Mouse (Mus musculus): ENCODE measurements around the gene Etl4.
A peak's percentile ranks its signal among the peaks of the same experiment; 100 is the strongest.

Etl4 gene

GRCm38 (mm10) chr2:19909171-19909899 lies at the start of gene Etl4:
Gene Etl4, plus strand, starts transcription at chr2:19909780.
- peak in 1 of 2 experiments; percentile 2 for DNase-seq (ENCODE audit: low spot score in 2 of 2)

- no peak for DNase-seq (ENCODE audit: low spot score in 2 of 2)
These were observed 40.4 kb upstream of the Etl4 start for GRCm38 (mm10) chr2:19869167-19869566.

DNA sequence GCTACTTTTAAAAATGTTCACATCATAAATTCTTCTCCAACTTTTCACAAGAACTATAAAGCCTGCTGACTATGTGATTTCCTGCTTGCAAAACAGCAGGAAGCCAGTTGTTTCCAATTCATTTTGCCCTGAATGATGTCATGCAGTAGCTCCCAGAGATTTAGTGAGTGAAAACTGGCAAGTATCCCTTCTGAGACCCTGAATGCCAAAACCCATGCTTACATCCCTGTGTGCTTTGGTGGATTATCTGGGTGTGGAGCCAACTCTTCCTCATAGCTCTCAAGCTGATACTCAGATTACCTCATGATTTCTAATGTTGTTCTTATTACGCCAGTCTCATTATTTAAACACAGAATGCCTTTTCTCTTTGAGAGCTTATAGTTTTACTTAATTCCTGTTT lies 37.7 kb upstream of the Etl4 start:
- no peak for DNase-seq (ENCODE audit: low spot score in 2 of 2)

GRCm38 (mm10) chr2:19890875-19891274 lies 18.7 kb upstream of the Etl4 start:
- no peak for DNase-seq (ENCODE audit: low spot score in 2 of 2)

DNA sequence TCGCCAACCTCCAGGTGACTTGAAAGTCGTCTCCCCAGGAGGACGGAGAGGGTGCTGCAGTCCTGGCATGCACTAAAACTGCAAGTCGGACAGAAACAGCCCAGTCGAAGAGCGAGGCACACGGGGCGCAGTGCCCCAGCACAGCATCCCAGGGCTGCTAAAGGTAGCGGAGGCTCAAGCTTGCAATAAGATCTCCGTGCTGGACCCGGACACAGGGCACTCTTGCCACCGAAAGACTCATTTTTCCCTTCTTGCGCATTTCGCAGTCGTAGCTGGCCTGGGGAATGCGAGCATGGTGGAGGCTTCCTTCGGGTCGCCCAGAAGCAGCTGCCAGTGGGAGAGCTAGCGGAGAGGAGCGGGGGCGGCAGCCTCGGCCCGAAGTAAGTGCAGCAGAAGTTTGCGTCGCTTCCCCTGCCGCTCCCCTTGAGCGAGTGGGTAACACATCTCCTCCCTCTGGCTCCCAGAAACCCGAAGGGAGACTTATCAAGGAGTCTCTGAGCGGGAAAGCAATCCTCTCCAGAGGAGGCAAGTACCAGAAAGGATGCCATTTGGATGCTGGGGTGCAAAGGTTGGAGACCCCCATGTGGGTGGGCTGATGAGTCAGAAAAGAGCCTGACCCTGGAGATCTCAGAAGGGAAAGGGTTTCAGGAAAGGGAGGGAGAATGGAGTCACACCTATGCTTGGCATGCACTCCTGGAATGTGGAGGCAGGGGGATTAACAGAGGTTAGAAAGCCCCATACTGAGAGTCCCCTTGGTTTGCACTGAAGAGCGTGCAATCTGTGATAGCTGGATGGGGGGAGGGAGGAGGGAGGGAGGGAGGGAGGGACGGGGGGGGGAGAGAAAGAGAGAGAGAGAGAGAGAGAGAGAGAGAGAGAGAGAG lies 560 bp downstream of the Etl4 start:
- DNase-seq (ENCODE audit: low spot score in 2 of 2) = no peak

DNA sequence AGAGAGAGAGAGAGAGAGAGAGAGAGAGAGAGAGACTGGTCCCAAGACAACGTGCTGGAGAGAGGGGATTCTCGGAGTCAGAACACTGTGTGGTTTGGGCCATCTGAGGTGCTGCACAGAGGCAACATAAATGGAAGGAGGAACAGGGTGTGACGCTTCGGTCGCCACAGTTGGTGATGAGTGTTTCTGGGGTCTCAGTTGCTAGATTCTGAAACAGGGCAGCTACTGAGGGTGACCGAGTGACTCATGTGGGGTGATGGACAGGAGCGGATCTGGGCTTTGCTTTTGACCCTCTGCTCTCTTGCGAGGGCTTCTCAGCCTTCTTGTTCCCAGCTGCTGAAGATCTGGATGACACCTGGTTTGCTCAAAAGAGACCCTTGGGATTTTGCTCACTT lies 1.2 kb downstream of the Etl4 start:
- no peak for DNase-seq (ENCODE audit: low spot score in 2 of 2)

- peak; percentile 3 to 23 for DNase-seq (ENCODE audit: low spot score in 2 of 2)
These were observed 9.6 kb downstream of the Etl4 start for GRCm38 (mm10) chr2:19919190-19919589.

DNA sequence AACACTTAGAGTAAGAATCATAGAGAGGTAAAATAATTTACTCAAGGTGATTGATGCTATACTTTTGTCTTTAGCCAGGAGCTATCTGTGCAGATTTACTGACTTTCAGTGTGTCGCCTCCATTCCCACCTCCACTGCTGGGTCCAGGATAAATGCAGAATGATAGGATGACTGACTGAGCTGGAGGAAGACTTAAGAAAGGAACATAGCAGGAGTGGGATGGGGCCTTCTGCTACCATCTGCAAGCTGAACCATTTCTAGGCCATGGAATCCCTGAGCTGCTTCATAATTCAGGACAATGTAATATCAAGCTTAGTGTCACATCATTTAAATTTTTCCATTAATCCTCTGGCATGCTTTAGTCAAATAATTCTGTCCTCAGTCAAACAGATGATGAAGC lies 20.4 kb downstream of the Etl4 start:
- no peak for DNase-seq (ENCODE audit: low spot score in 2 of 2)

DNA sequence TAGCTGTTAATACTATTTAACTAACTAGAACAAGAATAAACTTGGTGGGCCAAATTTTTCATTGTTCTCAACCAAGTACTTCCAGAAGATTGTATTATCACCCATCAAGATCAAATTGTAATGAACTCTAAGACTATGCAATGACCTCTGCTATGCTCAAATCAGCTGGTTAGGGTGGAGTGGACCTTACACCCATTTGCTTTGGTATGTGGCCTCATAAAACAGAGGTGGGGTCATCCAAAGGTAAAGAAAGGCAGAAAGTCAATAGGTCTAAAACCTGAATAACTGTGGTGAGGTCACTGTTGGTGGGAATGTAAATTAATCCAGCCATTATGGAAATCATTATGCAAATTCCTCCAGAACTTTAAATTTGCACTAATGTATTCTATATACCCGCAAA lies 24.3 kb downstream of the Etl4 start:
- DNase-seq (ENCODE audit: low spot score in 2 of 2) = no peak

DNA sequence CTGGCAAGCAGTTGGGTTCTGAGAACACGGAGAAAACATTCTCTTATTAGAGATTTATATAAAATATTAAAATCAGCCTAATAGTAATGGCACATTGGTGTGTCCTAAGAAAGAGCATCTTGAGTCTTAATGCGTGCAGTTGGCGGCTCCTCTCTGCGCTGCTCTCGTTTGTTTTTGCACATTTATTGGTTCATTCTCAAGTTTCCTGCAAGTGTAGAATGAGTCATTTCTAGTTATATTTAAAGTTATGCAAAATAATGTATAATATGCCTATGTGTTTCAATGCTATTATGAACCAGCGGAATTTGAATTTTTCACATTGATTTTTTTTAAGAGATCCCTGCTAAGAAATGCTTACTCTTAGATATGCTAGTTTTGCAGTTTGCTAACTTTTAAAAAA lies 35.6 kb downstream of the Etl4 start:
- no peak for DNase-seq (ENCODE audit: low spot score in 2 of 2)

DNA sequence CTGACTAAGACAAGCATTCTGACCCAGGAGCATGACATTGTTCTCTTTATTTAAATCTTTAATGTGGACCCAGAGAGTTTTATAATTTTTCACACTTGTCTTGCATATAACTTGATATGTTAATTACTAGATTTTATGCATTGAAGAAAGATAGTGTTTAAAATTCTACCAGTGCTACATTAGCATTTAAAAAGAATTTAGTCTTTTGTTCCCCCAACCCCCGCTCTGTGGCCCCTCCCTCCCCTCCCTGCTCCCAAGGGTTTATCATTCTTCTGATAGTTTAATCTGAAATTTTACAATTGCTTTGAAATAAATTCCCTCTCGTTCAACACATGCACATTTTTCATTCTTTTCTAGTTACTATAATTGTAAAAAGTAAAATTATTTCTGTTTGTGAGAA lies 43.4 kb downstream of the Etl4 start:
- no peak for DNase-seq (ENCODE audit: low spot score in 2 of 2)

DNA sequence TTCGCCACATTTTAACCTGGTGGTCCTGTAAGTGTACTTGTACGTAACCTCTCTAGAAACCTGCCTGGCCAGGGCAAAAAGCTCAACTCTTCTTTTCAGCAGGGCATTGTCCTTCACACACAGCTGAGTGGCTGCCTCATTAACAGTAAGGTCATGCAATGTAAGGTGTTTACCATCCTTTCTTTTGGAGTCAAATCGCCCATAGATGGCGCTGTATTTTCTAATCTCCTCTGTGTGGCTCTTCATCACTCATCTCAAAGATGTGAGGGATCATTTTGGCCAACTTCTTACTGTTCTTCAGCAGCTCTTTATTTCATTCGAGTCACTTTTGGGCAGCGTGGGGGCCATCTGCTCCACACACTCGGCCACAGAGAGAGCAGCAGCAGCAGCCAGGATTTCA lies 56.9 kb downstream of the Etl4 start:
- no peak for DNase-seq (ENCODE audit: low spot score in 2 of 2)

- no peak for DNase-seq (ENCODE audit: low spot score in 2 of 2)
These were observed 128.1 kb downstream of the Etl4 start for GRCm38 (mm10) chr2:20037671-20038070.

DNA sequence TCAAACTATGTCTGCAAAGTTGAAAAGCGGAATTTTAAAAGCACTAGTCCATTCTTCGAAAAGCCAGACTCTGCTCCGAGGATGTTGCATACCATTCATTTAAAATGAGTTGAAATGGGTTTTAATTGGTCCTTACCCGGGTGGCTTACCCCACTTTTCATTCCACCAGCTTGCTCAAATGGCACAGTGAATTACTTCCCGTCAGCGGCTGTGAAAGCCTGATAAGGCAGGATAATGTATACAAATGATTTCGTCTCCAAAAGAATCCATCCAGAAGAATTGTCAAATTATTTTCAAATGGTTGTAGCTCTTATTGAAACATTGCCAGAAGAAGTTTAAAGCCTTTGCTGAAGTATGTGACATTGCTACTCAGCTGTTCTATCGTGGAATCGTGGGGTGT lies 162.8 kb downstream of the Etl4 start:
- DNase-seq (ENCODE audit: low spot score in 2 of 2) = no peak

DNA sequence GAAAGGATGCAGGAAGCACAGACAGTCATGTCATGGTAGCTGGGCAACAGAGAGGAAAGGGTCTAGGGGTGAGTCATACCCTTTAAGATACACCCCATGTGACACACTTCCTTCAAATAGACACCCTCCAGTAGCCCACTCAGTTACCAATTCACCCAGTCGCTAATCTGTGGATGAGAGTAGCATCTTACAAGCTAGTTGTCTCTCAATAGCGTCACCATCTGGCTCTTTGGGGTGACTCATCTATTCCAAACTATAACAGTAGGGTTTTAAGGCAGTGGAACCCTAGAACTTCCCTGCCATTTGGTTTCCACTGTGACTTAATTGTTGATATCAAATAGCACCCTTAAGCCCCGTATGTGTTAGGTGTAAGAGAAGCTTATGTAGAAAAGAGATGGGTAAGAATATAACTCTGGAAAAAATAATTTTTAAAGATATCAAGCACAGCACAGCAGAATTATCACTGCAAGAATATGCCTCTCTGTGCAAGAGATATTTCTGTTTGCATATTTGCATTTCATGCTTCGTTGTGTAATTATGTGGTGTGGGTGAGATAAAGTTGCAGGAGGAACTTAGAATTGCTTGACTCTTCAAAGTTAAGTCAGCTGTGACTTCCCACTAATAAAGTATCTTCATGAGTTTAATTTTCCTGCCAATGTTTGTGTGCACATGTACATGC lies 166.7 kb downstream of the Etl4 start:
- no peak for DNase-seq (ENCODE audit: low spot score in 2 of 2)

GRCm38 (mm10) chr2:20084781-20085180 lies 175.2 kb downstream of the Etl4 start:
- no peak for DNase-seq (ENCODE audit: low spot score in 2 of 2)

GRCm38 (mm10) chr2:20105456-20105855 lies 195.9 kb downstream of the Etl4 start:
- no peak for DNase-seq (ENCODE audit: low spot score in 2 of 2)

GRCm38 (mm10) chr2:20111703-20112102 lies 202.1 kb downstream of the Etl4 start:
- no peak for DNase-seq (ENCODE audit: low spot score in 2 of 2)

DNA sequence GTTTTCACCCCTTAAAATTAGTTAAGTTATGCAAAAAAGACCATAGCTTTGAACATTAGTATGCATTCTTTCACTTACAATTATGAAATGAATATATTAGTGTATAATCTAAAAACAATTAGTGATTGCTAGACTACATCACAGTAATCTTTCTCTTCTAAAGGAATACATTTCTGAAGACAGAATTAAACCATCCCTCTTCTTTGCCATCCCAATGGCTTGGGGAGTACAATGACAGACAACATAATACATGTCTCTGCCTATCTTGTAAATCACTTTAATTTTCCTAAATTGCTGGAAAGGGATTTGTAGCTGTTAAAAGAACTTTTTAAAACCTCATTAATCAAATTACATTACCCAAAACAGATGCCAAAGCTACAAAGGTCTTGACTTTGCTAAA lies 216.3 kb downstream of the Etl4 start:
- DNase-seq (ENCODE audit: low spot score in 2 of 2) = no peak

DNA sequence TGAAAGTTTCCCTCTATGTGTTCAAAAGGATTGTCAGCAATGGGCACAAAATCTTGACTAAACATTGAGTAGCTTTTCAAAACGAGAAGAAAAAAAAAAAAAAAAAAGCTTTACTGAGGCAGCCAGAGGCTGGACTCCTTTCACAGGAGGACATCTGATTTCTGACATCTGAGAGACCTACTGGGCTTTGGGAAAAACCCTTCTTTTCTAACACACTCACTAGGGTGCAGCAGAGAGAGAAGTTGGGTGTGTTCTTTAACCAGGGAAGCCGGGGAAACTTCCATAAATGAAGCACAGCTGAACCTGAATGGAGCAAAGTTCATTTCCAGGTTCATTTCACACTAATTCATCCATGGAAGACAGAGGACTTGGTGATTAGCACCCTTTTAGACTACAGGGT lies 222.2 kb downstream of the Etl4 start:
- no peak for DNase-seq (ENCODE audit: low spot score in 2 of 2)

DNA sequence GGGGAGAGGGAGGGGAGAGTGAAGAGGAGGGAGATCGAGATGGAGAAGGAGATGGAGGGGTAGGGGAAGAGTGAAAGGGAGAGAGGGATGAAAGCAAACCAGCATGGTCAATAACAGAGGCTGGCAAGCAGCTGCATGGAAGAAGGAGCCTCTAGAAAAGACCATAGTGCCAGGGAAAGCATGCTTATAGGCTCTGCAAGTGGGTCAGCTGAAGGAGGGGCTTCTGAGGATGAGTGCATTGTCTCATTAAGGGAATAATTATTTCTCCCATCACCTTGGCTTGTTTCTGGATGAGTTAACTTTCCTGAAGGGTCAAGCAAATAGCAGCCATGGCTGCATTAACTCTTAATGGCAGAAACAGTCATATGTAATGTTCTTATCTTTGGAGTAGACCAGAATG lies 228.8 kb downstream of the Etl4 start:
- DNase-seq (ENCODE audit: low spot score in 2 of 2) = no peak

GRCm38 (mm10) chr2:20145368-20145767 lies 235.8 kb downstream of the Etl4 start:
- DNase-seq (ENCODE audit: low spot score in 2 of 2) = no peak

GRCm38 (mm10) chr2:20167073-20167472 lies 257.5 kb downstream of the Etl4 start:
- peak in 1 of 2 experiments; percentile 16 for DNase-seq (ENCODE audit: low spot score in 2 of 2)

Data from heart, adult 9 months (tissue).